Mouse (Mus musculus): ENCODE data around the gene Gm10945. TPM values are rescaled to one million over a fixed set of nuclear protein-coding genes. Genes with fewer than 3 reads are reported as not detected.
A peak's percentile ranks its signal among the peaks of the same experiment; 100 is the strongest.

The Gm10945 gene
- not detected for total RNA-seq (2021)
- long read RNA-seq, experiment 1, result 0 reads
- long read RNA-seq, experiment 2, result 0 reads

DNA sequence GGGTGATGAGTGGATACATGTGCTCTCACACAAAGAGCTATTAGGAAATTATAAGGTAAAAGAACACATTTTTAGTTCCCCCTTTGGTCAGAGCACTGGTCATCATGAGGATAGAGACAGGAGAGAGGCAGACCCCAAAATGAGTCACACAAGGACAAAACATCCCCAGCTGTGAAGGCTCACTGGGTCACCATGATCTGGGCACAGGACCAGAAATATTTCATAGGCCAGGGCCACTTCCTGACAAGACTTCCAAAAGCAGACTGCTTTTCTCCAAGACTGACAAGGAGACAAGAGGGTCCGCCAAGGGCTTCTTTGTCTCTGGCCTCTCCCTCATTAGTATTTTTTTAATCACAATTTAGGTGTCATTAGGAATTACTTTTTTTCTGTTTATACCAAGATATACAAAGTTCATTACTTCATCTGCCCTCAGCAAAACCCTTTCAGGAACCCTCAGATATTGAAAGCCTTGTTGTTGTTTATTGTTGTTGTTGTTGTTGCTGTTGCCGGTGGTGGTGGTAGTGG is at the start of gene Gm10945:
Gm10945 (minus strand) TSS at position 475 of the 525 bp plus-strand sequence.
- DNase-seq (ENCODE audit: low spot score in 2 of 2), result no peak

DNA sequence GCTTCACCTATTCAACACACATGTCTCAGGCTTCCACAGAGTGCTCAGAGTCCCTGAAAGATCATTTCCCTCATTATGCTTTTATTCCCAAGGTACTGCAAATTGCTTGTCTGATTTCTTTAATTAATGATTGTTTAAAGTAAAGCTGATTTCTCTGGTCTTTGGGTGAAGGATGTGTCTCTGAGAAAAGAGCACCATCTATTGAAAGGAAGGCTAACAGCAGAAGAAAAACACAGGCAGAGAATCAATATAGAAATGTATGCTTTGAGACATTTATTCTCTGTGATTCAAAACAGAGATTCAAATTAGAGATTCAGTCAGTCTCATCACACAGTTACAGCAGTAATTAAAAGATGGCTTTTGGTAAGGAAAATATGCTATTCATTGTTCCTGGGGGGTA is 28.7 kb upstream of the Gm10945 start:
- DNase-seq (ENCODE audit: low spot score in 2 of 2), result no peak

DNA sequence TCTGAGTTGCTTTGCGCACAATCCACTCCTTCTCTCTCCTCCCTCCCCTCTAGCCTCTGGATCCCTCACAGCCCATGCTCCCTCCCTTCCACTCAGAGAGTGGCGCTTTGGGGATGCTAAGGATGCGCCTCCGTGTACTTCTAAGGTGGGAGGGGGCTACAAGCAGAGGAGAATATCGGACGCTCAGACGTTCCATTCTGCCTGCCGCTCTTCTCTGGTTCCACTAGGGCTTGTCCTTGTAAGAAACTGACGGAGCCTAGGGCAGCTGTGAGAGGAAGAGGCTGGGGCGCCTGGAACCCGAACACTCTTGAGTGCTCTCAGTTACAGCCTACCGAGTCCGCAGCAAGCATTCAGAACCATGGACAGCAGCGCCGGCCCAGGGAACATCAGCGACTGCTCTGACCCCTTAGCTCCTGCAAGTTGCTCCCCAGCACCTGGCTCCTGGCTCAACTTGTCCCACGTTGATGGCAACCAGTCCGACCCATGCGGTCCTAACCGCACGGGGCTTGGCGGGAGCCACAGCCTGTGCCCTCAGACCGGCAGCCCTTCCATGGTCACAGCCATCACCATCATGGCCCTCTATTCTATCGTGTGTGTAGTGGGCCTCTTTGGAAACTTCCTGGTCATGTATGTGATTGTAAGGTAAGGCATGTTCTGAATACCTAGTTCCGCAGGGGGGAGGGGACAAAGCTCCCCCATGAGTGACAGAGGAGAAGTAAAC is 27.1 kb upstream of the Gm10945 start:
- DNase-seq (ENCODE audit: low spot score in 2 of 2), result peak; percentile 26 to 41

DNA sequence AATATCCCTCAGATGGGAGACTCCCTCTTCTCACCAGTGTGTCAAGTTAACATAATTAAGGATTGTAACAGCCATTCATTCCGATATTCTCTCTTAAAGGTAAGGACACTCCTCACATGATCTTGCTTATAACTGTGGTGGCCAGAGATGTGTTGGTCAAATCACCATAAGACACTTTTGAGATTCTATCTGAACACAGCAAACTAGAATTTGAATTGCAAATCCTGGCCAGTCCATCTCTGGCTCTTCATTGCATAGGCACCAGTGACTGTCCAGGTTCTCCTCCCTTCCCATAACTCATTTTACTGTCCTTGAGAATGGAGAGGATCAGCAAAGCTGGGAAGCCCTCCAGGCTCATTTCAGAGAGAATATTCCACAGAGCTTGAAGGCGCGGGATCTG is 3.4 kb downstream of the Gm10945 start, which contains the start of gene Oprm1:
Oprm1 (plus strand) TSS at position 301 of the 400 bp plus-strand sequence.
- DNase-seq (ENCODE audit: low spot score in 2 of 2), result no peak

DNA sequence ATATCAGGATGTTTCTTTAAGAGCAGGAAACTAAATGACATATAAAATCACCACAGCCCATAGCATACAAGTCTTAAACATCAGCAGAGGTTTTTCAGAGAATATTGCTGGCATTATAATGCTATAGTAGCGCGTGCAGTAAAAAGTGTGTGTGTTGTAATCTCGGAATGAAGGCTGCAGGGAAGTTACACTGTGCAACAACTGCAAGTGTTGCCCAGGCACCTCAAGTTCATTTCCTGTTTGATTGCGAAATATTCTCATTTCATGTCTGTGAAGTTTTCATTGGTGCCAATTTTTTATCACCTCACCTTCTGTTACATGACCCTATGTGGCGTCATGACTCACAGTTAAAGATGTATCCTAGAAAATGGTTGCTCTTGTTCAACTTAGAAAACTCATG is 8.2 kb downstream of the Gm10945 start:
- DNase-seq (ENCODE audit: low spot score in 2 of 2), result no peak

DNA sequence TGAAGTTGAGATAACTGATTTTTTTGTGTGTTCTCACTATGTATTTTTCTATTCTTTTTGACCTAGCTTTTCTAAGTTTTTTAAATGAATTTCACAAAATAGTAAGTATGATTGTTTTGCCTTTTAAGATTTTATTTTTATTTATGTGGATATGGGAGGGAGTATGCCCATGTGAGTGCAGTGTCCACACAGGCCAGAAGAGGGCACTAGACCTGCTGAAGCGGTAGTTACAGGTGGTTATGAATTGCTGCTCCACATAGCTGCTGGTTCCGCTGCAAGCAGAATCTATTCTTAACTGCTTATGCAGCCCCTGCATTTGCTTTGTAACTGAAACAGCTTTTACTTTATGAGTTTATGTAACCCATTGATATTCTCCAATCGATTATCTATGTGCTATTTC is 33.1 kb downstream of the Gm10945 start:
- DNase-seq (ENCODE audit: low spot score in 2 of 2), result no peak

DNA sequence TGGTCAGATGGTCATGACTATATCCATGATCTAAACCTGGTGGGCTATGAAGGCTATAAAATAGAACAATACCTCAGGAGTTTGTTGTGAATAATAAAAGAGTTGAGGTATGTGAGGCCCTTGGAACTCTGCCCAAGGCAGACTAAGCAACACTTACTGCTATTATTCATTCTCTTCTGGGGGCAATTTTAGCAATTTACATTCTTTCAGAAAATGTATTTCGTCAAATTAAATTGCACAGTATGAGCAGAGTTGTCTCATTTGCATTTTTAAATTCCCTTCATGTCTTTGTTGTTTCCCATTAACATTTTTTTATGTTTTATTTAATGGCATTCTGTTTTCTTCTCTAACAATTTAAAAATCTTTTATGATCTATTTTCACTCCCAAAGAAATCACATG is 37.8 kb downstream of the Gm10945 start:
- no peak for DNase-seq (ENCODE audit: low spot score in 2 of 2)

DNA sequence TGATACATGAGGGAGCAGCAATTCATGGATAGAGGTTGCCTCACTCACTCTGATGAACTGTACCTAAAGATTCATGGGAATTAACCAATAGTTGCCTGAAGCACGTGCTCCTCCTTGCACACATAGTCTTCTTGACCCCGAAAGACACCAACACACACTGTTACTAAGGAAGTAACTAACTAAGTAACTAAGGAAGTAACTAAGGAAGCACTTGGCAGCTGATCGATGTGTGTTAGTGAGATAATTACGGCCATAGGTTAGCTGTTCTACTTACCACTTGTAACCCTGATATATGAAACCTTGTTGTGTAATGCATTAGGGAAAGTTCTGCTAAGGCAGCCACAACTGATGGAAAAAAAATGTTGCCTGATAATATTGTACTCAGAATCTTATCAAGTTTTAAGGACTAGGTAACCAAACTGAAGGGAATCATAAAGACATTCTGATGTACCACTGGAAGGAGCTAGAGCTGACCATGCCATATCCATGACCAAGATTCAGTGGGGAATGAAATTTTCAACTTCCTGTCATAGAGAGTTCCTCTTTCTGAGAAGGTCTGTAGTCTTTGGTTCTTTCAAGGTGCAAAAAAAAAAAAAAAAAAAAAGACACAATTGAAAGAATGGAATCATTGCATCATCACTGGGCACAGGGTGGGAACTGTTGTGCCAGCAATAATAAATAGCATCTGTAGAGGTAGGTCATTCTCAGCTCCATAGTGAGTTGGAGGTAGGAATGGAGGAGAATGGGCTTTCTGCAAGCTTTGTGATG is 44.2 kb downstream of the Gm10945 start:
- DNase-seq (ENCODE audit: low spot score in 2 of 2), result no peak

DNA sequence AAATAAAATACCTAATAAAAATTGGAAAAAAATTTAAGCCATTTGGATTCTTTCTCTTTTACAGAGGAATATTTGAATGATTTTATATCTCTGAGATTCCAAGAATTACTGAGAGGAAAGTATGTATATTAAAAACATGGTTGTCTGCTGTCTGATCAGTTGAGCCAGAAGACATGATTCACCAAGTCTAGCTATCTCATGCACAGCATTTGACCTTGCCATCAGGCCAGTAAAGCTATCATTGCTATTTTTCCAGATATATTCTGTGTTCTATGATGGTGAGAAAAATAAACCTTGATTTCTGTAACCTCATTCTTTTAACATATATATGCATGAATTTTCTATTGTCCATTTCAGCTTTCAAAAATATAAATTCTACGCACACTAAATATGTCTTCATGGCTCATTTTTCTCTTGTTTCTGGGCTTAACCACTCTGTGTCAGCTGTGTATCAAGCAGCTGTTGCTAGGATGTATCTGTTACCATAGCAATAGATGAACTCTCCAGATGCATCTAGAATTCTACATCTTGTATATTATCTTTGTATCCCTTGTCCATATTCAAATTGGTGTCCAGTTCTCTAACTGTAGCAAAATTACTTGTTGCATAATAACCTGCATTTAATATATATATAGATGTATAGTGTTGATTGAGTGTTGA is 56.2 kb downstream of the Gm10945 start:
- no peak for DNase-seq (ENCODE audit: low spot score in 2 of 2)

DNA sequence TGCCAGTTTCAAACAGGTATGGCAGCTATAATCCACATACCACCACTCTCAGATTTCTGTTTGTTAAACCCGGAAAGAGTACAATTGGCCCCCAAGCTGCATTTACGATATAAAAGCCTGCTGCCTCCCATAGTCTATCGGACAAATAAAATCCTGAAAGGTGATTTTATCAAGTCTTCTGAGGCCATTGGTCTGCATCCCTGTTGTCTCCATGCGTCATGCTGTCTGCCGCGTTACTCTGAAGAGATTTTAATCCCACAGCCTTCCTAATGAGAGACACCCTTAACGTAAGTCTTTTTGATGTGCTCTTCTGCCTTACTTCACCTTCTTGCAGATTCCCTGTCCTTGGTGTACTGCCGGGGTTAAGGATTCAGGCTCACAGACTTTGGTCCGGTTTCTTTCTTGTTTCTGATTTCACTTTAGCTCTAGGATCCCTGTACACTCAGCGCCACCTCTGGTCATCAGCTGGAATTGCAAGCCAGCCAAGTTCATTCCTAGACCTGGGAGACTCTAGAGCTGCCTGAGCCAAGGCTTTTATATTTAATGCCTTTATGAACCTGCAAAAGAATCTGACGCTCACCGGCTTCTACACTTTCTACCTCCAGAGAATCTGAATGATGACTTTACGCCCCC is 67.2 kb downstream of the Gm10945 start:
- peak in 1 of 2 experiments; percentile 12 for DNase-seq (ENCODE audit: low spot score in 2 of 2)

Other genes with a start within 250 kb of the Gm10945 start
- not detected for gene Oprm1, start 3.3 kb downstream of the Gm10945 start, total RNA-seq (2021)

Measured in gastrocnemius, postnatal 4 days (tissue).